Mouse (Mus musculus) heart, adult 8-10 months (tissue): Measurements from ENCODE around the gene Dnmbp. TPM values are rescaled to one million over a fixed set of nuclear protein-coding genes. Genes with fewer than 3 reads are reported as not detected.

ENCODE experiments used
- DNase-seq: peaks from one replicate; pipeline ENCODE4 v3.0.0; 2022; ENCODE audit warnings: low spot score
- total RNA-seq, 4 experiments: library from RNA; stranded (reverse); gene quantifications; 2 replicates each; pipeline ENCODE4 v1.2.4; 2022

Gene Dnmbp
- total RNA-seq, 4 experiments from 2014 or later, result 8.9 to 10.3 (median 9.2) TPM

DNA sequence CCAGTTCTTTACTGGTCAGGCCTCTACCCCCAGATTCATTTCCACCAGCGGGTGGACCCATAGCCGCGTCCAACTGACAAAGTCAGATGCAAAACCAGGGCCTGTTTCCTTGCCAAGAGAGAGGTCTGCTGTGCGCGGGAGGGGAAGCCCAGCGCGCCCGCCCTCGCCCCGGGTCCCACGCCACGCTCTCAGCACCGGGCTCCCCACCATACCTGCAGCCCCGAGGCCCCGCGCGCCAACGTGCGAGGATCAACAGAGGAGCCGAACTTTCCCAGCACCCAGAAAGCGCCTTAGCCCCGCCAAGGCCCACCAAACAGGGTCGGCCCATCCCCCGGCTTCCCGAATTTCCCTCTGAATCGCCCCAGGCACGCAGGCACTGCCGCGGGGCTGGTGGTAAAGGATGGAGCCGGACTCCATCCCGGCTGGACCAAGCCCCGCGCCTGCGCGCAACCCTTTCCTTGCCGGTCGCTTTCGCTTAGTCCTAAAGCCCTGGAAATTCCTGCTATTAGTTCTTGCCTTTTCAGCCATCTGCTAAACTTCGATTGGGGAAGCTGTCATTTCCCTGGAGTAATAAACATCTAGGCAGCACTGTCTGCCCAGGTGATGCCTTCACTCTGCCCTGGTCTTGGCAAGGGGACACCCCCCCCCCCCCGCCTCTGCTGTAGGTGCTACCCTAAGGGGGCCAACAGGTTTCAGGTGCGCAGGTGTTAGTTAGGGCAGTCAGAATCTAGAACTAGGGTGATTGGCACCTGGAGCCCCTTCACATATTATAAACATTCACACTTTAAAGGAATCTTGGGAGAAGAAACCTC lies 60.4 kb downstream of the Dnmbp start:
- peak; percentile 45 for DNase-seq

DNA sequence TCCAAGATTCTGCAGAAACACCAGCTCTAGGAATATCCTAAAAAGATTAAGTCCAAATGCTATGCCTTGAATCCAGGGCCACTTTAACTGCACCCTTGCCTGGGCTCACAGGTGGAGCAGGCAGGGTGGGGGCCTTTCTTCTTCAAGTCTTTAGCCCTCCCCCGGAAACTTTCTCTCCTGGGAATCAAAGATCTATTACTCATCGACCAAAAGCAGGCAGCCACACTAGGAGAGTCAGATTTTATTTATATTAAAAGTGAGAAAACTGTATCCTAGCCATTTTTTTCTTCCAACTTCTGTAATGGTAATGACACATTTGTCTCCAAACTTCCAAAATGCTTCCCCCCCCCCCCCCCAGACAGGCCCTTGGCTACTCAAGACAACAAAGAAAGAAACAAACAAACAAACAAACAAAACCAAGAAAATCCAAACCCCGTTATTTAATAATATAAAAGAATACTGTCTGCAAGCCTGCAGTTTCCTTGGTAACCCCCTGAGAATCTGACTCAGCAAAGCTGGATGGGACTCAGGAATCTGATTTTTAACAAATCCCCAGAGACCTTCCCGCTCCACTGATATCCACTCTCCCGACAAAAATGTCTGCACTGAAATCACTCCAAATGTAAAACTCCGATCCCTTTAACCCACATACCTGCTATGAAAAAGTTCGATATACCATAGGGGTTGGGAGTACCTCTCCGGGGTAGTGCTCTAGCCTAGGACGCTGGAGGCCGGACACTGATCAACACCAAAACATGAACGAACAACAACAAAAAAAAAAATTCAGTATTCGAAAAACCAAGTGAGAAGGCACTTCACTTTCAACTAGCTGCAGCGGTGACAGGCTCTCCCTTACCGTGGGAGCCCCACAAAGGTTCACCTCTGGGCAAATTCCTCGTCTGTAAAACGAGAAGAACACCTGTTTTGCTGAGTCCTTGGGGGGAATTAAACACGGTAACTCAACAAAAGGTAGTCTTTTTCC lies 61.6 kb downstream of the Dnmbp start:
- DNase-seq, result peak; percentile 34

DNA sequence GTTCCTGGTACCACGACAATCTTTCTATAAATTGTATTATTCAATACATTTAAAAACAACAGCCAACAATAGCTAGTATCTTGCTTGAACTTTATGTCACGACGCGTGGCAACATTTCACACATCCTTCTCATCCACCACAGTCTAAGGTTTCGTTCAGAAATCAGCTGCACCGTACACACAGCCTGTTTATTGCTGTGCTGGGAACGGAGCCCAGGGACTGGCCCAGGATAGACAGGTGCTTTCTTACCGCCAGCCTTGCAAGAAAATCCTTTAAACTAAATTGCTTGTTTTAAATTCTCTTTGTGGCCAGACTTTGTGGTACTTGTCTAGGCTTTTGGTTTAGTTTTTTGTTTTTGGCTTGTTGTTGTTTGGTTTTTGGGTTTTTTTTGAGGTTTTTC lies 62.6 kb downstream of the Dnmbp start:
- no peak for DNase-seq

GRCm38 (mm10) chr19:43875996-43876395 lies 64.0 kb downstream of the Dnmbp start:
- no peak for DNase-seq

GRCm38 (mm10) chr19:43874351-43874750 lies 65.6 kb downstream of the Dnmbp start:
- DNase-seq, result no peak

DNA sequence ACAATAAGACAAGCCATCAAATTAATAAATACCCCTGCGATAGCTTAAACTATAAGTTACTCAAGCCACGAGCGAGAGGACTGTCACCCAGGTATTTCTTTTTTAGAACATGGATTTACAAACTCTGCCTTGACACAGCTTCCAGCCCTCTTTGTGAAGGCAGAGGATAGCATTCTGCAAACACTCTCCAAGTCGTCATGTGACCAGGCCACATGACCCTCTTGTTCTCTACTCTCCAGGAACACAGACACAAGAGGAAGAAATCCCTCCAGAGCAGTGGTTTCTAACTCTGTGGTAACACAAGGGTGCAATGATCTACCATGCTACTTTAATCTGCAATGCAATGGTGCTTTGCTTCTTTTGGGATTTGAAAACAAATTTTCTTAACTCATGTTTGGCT lies 69.6 kb downstream of the Dnmbp start:
- DNase-seq, result no peak

DNA sequence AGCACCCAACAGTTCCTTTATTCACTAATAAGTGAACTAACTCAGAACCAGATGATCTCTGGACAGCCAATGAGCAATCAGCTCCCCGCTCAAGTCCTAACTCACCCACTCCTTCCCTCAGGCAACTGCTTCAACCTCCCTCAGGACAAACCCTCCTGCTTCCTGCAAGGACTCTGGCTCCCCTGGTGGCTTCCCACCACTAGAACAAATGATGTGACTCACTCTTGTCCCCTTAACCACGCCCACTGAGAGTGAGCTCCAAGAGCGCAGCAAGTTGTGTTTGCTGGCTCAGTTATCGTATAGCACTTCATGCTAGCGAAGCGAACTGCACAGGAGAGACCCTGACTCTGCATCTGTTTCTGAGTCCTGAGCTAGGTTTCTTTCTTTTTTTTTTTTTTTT lies 82.6 kb downstream of the Dnmbp start:
- DNase-seq, result no peak

- no peak for DNase-seq
Observed at GRCm38 (mm10) chr19:43852837-43853545, 87.0 kb downstream of the Dnmbp start.

GRCm38 (mm10) chr19:43851996-43852630 lies 87.9 kb downstream of the Dnmbp start:
- no peak for DNase-seq

- DNase-seq, result no peak
Observed at GRCm38 (mm10) chr19:43850026-43850425, 90.0 kb downstream of the Dnmbp start.

DNA sequence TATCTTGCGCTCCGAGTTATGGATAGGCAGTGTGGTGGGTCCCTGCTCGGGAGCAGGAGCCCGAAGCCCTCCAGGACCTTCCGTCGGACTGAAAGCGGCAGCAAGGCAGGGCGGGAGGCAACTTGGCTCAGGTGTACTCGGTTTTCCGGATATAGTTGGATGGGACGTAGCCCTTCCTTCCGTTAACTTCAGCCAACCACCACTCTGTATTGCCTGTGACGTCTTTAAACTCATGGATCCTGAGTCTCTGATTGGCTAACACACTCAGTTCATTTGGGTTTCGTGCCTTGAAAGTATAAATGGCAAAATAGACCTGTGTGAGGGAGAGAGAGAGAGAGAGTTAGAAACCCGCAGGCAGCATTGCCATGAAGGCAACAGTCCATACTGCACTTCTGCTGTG lies 92.0 kb downstream of the Dnmbp start:
- no peak for DNase-seq

DNA sequence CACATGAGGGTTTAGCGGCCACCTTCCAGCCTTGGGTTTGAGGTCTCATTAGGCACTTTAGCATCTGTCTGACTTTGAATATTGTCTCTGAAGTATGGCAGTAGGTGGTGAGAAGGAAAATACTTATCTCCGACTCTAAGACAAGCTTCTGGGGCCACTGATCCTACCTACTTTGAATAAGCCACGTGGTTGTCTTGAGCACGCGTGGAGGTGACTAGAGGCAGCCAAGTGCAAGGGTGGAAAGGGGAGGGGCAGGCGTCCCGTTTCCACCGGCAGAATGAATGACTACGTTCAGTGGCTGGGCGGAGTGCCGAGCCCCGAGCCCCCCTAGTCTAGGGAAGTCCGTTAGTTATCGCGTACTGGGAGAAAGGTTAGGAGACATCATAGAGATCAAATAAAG lies 92.9 kb downstream of the Dnmbp start:
- DNase-seq, result no peak

- DNase-seq, result no peak
Observed at GRCm38 (mm10) chr19:43845331-43845908, 94.6 kb downstream of the Dnmbp start.

DNA sequence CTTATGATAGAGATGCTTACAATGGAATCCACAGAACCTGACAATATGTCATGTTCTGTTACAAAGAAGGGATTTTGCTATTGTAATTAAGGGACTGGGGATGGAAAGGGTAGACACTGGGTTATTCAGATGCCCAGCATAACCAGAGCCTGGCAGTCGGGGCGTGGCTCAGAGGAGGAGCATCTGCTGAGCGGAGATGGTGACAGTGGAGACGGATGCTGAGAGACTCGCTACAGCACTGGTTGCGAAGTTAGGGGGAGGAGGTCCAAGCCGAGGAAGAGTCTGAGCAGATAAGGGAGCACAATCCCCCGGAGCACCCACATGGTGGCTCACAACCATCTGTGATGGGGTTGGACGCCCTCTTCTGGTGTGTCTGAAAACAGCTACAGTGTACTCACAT lies 96.8 kb downstream of the Dnmbp start:
- DNase-seq, result no peak

DNA sequence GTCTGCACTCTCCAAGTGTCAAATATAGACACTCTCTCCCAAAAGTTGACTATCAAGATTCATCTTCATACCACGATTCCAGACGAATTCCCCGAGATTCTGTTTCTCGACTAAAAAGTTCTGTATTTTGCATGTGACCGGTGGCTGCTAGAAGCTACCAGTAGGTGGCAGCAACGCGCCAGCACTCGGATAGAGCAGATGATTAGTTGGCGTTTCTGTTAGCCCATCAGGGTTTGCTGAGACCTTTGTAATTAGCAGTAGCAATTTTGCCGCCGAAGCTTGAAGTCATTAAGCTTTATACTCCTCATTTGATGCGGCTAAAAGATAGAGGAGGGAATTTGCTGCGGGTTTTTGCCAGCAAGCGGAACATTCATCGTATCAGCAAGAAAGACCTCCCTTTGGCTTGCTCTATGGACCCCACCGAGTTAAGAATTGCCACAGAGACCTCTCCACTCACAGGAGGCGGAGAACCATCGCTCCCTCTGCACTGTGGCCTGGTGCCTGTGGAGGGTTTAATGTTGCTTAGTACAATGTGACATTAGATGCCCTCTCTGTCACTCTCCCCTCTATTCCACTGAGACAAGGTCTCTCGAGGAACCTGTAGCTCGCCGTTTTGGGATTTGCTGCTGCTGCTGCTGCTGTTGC lies 107.4 kb downstream of the Dnmbp start:
- DNase-seq, result peak; percentile 55

DNA sequence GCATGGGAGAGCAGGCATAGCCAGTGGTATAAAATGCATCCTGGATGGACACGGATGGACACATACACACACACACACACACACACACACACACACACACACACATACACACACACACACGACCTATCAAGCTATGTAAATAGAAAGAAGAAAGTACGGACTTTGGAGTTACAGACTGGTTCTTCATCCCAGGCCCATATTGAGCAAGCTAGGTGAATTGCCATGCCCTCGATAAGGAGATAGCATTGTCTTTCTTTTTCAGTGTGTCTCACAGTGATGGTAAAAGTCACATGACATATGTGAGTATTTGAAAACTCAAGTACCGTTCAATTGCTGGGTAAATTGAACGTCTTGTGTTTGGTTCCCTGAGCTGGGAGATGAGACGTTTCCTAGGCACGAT lies 113.1 kb downstream of the Dnmbp start:
- no peak for DNase-seq

- DNase-seq, result no peak
Observed at GRCm38 (mm10) chr19:43815661-43816414, 124.2 kb downstream of the Dnmbp start.

DNA sequence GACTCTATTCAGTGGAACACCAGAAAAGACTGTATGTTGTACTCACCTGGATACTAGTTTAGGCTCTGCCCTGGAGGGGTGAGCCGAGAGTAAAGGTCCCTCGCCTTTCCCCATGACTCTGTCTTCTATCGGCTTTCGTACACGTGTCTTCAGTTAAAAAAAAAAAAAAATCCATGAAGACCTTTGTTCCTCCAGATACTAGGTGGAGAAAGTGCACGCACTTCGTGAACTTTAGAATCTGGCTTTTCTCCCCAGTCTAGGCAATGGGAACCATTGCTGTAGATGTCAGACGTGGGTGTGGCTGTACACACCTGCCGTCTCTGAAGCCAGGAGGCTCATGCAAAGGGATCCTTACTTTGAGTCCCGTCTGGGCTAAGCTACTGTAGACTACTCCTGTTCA lies 126.7 kb downstream of the Dnmbp start:
- no peak for DNase-seq

DNA sequence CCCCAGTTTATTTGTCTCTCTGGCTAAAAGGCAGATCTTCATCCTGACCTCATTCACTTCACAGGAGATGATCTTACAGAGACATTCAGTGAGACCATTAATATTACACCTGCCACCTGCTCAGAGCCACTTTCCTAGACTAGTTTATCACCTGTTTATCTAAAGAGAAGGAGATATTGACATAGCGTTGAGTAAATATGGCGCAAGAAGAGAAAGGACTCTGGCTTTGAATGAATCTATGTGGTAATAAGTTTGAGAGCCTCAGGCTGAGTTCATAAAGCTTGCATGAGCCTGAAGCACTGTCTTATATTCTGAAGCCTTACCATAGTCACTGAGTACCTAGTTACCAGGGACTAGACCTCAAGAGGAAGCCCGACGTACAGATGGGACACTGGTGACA lies 128.6 kb downstream of the Dnmbp start:
- no peak for DNase-seq

DNA sequence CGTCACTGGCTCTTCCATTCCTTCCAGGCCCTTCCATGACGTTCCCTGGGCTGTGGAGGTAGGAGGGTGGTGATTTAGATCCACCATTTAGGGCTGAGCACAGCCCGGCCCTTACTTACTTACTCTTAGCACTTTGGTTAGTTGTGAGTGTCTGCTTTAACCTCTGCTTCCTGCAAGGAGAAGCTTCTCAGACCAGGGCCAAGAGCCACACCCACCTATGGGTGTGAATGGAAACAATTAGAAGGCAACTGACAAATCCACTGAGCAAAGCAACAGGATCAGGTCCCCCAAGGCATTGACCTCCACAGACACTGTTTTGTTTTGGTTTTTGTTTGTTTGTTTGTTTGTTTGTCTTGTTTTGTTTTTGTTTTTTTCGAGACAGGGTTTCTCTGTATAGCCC lies 130.7 kb downstream of the Dnmbp start:
- no peak for DNase-seq
